Comparison of ENCODE assay signal across 8 mouse cellular contexts in the genomic region with DNA sequence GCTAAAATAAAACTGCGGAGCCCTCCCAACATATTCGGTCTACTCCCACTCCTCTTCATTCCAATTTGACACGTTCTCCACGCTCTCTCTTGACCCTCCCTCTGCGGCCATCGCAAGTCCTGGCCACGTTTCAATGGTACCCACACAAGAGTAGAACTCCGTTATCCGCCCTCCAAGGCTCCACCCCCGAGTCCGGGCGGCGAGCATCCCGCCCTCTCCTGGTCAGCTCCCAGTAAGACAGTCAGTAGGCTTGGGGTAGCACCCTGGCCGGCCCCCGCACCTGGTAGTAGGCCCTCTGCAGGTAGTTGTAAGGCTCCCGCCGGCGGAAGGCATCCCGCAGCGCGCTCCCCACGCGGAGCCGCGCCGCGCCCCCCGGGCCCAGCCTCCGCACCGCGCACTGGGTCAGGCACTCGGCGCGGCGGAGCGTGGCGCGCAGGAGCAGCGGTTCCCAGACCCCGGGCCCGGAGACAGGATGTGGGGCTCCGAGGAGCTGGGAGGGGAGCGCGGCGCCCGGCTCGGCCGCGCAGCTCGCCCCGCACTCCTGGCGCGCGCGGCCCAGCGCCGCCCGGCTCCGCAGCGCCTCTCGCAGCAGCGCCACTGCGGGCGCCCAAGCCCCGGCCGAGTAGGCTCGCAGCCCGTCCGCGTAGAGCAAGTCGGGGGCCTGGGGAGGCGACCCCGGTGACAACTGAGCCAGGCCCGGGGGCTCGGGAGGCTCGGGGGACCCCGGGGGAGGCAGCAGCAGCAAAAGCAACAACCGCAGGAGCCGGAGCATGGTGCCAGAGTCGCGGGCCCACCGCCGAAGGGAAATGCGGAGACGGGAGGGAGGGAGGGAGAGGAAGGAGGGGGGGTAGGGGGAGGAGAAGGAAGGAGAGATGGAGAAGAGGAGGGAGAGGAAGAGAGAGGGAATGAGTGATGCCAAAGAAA. TPM values are rescaled to one million over a fixed set of nuclear protein-coding genes. Genes with fewer than 3 reads are reported as not detected.
DNase-seq lines count a peak whose midpoint lies in the region; ATAC-seq and TF ChIP-seq lines count a peak whose summit lies in the region.

A gene (minus strand): TSS at position 837 of the 924 bp plus-strand sequence.

- peaks cover 0 to 3% of the 10 kb centered on the region in 2 experiments; a peak in 1 of 4 replicates for H3K4me1 ChIP-seq in MEL (ENCODE audit: control insufficient read depth in 1 of 2, insufficient read depth in 2 of 2, low read length in 2 of 2)
- no peaks in the 10 kb centered on the region for H3K4me1 ChIP-seq in lung, postnatal 0 days (ENCODE audit: insufficient read depth, low read depth, low read length)

- TF ChIP-seq EP300 in MEL (IDR thresholded peaks at IDR 0.05; ENCODE audit: low read depth in 1 of 2, low read length in 2 of 2): no peak
- no peak for TF ChIP-seq EP300 in lung, postnatal 0 days (IDR thresholded peaks at IDR 0.05)

- H3K4me2 ChIP-seq in lung, postnatal 0 days (replicated peaks; ENCODE audit: low read depth, low read length): peak within 1 kb of the TSS; percentile 98

- no peaks in the 10 kb centered on the region for H3K36me3 ChIP-seq in MEL (ENCODE audit: control insufficient read depth in 1 of 2, insufficient read depth in 2 of 2, low read length in 2 of 2)
- H3K36me3 ChIP-seq in lung, postnatal 0 days (ENCODE audit: insufficient read depth, low read length): no peaks in the 10 kb centered on the region

- 1% methylated on average over 61 of the region's 86 CpGs for WGBS in lung, postnatal 0 days

- H3K27me3 ChIP-seq in MEL (ENCODE audit: control insufficient read depth in 1 of 2, insufficient read depth in 2 of 2, low read length in 2 of 2): peaks cover 6 to 9% of the 10 kb centered on the region in 2 experiments
- H3K27me3 ChIP-seq in lung, postnatal 0 days (replicated peaks; ENCODE audit: insufficient read depth, low read length): peaks cover 12% of the 10 kb centered on the region; the same call in 1 of the 2 replicates

- no peak within 1 kb of the TSS for H3K27ac ChIP-seq in MEL (ENCODE audit: control insufficient read depth, low read depth, low read length)
- peak within 1 kb of the TSS; percentile 59 for H3K27ac ChIP-seq in lung, postnatal 0 days (ENCODE audit: low read length)

- peak in 2 of 3 experiments; percentile 45 to 70; a peak in 5 of 6 replicates for TF ChIP-seq CTCF in MEL (IDR thresholded peaks at IDR 0.05 in 2 of 3, conservative IDR thresholded peaks at IDR 0.05 in 1 of 3; ENCODE audit: control insufficient read depth in 1 of 3, insufficient read depth in 1 of 3, low read depth in 2 of 3, low read length in 3 of 3, poor library complexity in 1 of 3, severe bottlenecking in 1 of 3)
- TF ChIP-seq CTCF in lung, postnatal 0 days (IDR thresholded peaks at IDR 0.05): peak; percentile 76

- H3K4me3 ChIP-seq in MEL (ENCODE audit: control insufficient read depth in 1 of 2, insufficient read depth in 1 of 2, low read depth in 2 of 2, low read length in 2 of 2): peak within 1 kb of the TSS; percentile 24 to 45
- H3K4me3 ChIP-seq in lung, postnatal 0 days (ENCODE audit: low read depth, low read length): peak within 1 kb of the TSS; percentile 66

- no peaks in the 10 kb centered on the region for H3K9me3 ChIP-seq in MEL (replicated peaks; ENCODE audit: insufficient read depth, low read length)
- no peaks in the 10 kb centered on the region for H3K9me3 ChIP-seq in lung, postnatal 0 days (ENCODE audit: low read length)

- DNase-seq in MEL (ENCODE audit: low read depth, low spot score): peak; percentile 57
- DNase-seq in cerebellum, adult 18-20 months: peak; percentile 92
- peak; percentile 89 to 92 for DNase-seq in layer of hippocampus, postnatal 10 days (ENCODE audit: low spot score in 2 of 2)
- DNase-seq in lung, postnatal 0 days (ENCODE audit: low spot score): peak; percentile 80
- peak; percentile 56 for DNase-seq in ovary, postnatal 10 days (ENCODE audit: low spot score)
- peak; percentile 76 for DNase-seq in thymus, postnatal 0 days (ENCODE audit: low spot score)

- no peaks in the 10 kb centered on the region for H3K79me2 ChIP-seq in MEL (ENCODE audit: control insufficient read depth, insufficient read depth, low read length, poor library complexity)

- peak; percentile 58 for ATAC-seq in frontal cortex, adult (ENCODE audit: low TSS enrichment)
- peak; percentile 69 to 87 for ATAC-seq in hematopoietic stem cell, adult 5-6 weeks (replicated peaks in 1 of 2; ENCODE audit: insufficient read depth in 1 of 2, low FRiP score in 2 of 2, low TSS enrichment in 1 of 2, low read depth in 1 of 2, poor library complexity in 2 of 2, severe bottlenecking in 2 of 2)
- ATAC-seq in lung, postnatal 0 days: peak; percentile 79

- H3K9ac ChIP-seq in MEL (ENCODE audit: control insufficient read depth, low read depth, low read length, poor library complexity, severe bottlenecking): peak within 1 kb of the TSS; percentile 59
- H3K9ac ChIP-seq in lung, postnatal 0 days (replicated peaks; ENCODE audit: low read depth): peak within 1 kb of the TSS; percentile 58

- TF ChIP-seq RAD21 in MEL (IDR thresholded peaks at IDR 0.05; ENCODE audit: low read depth, low read length): no peak

- TF ChIP-seq POLR2A in MEL (IDR thresholded peaks at IDR 0.05; ENCODE audit: control insufficient read depth in 1 of 2, insufficient read depth in 1 of 2, low read depth in 1 of 2, low read length in 2 of 2, poor library complexity in 1 of 2): no peak

TF ChIP-seq in MEL, 35 proteins besides CTCF, POLR2A, EP300 and RAD21:
- TF ChIP-seq ZC3H11A (IDR thresholded peaks at IDR 0.05; ENCODE audit: low read depth, low read length) (no peak), E2F4 (IDR thresholded peaks at IDR 0.05; ENCODE audit: borderline replicate concordance, low read depth, low read length) (no peak), ETS1 (IDR thresholded peaks at IDR 0.05; ENCODE audit: low read depth, low read length) (no peak), MAZ (IDR thresholded peaks at IDR 0.05; ENCODE audit: low read depth, low read length) (no peak), MAX (IDR thresholded peaks at IDR 0.05; ENCODE audit: low read length) (no peak), CHD1 (IDR thresholded peaks at IDR 0.05; ENCODE audit: low read depth, low read length) (no peak), UBTF (IDR thresholded peaks at IDR 0.05; ENCODE audit: borderline replicate concordance, insufficient read depth, low read depth, low read length) (no peak)

RNA-seq across cellular contexts. Expression of the gene that starts here (rescaled TPM):
- total RNA-seq in MEL (2012; rRNA removed): 0.23 and 0.29 TPM in 2 replicates
- polyA plus RNA-seq in MEL (2012; ENCODE audit: insufficient read depth in 1 of 2, insufficient read length in 2 of 2, low read depth in 1 of 2, low replicate concordance in 2 of 2, missing spikeins in 1 of 2): 1 to 10 TPM in 1 of 2 experiments, not detected in 1; 2.1 TPM
- 14.5 and 24.3 TPM in 2 replicates for total RNA-seq in hematopoietic stem cell, adult 5-6 weeks (2017)
- total RNA-seq in layer of hippocampus, postnatal 10 days (2021): 10 to 100 TPM; 29.1 to 32.1 TPM
- polyA plus RNA-seq in lung, postnatal 0 days (2015; fragmentation: Nextera tagmentation; extraction: Ambion mirVana): 8.4 and 9.3 TPM in 2 replicates
- polyA plus RNA-seq in thymus, postnatal 0 days (2015; fragmentation: Nextera tagmentation; extraction: Ambion mirVana): 1.9 TPM in 2 replicates

Comparison
In these comparisons a context has a peak if more than half of its experiments do, and no peak if none do; other contexts are left out.
1. RNA of the gene that starts here (total RNA-seq): 29.1 to 32.1 TPM in layer of hippocampus, postnatal 10 days and 14.5 to 24.3 TPM in hematopoietic stem cell, adult 5-6 weeks; 0.23 to 0.29 TPM in MEL; every median in the first group is over 10 times any median in the second.
2. Peak in every context shown above with its lines, with median percentiles within 50 percentile points of each other: DNase-seq and ATAC-seq.